Mouse (Mus musculus) ES-Bruce4 (cell line): ENCODE results near the gene Gmnc.

Experiments
- CTCF ChIP-seq: IDR thresholded peaks from one replicate; pipeline ENCODE4 v1.8.1; 2011; ENCODE audit warnings: low read depth, low read length
- EP300 ChIP-seq: IDR thresholded peaks from 2 replicates; pipeline ENCODE4 v1.6.1; 2011; ENCODE audit warnings: low read depth, low read length; ENCODE audit not compliant: insufficient read depth
- POLR2A ChIP-seq: IDR thresholded peaks from one replicate; pipeline ENCODE4 v1.8.1; 2011; ENCODE audit warnings: low read length; ENCODE audit not compliant: insufficient read depth

- TF ChIP-seq EP300 (no peak), CTCF (no peak), POLR2A (no peak)
Observed at GRCm38 (mm10) chr16:26985796-26986195, 5.7 kb downstream of the Gmnc start.
